Mouse (Mus musculus) stomach, embryonic 14.5 days (tissue): ENCODE results near the gene Prss56. TPM values are rescaled to one million over a fixed set of nuclear protein-coding genes. Genes with fewer than 3 reads are reported as not detected.

Experiments used
- ATAC-seq: fragments of 200-750 bp; cut with Nextera tagmentation; 2 replicates; pipeline ENCODE4 v1.8.0; 2017; ENCODE audit warnings: low read depth, moderate TSS enrichment; ENCODE audit not compliant: insufficient number of reproducible peaks, insufficient read depth, low FRiP score
- H3K27ac ChIP-seq: fragments of 300-500 bp; sonication (generic); 2 replicates; pipeline ENCODE4 v1.5.1; 2014; ENCODE audit warnings: mild to moderate bottlenecking, low read length, moderate library complexity, mixed read lengths
- H3K27me3 ChIP-seq: fragments of 300-500 bp; sonication (generic); 2 replicates; pipeline ENCODE4 v1.6.1; 2014; ENCODE audit warnings: low read length, control low read depth, mixed read lengths; ENCODE audit not compliant: control insufficient read depth, insufficient read depth
- H3K36me3 ChIP-seq: fragments of 300-500 bp; sonication (generic); 2 replicates; pipeline ENCODE4 v1.6.1; 2014; ENCODE audit warnings: mild to moderate bottlenecking, control low read depth, low read length, moderate library complexity, mixed read lengths; ENCODE audit not compliant: control insufficient read depth, insufficient read depth
- H3K4me1 ChIP-seq: fragments of 300-500 bp; sonication (generic); 2 replicates; pipeline ENCODE4 v1.6.1; 2014; ENCODE audit warnings: low read length, control low read depth, mixed read lengths; ENCODE audit not compliant: control insufficient read depth, insufficient read depth
- H3K4me2 ChIP-seq: fragments of 300-500 bp; sonication (generic); replicated peaks from 2 replicates; pipeline ENCODE4 v1.6.1; 2014; ENCODE audit warnings: low read depth, low read length, control low read depth
- H3K4me3 ChIP-seq: fragments of 300-500 bp; sonication (generic); 2 replicates; pipeline ENCODE4 v1.5.1; 2014; ENCODE audit warnings: low read depth, low read length, control low read depth
- H3K9ac ChIP-seq: fragments of 300-500 bp; sonication (generic); replicated peaks from 2 replicates; pipeline ENCODE4 v1.6.1; 2014; ENCODE audit warnings: low read depth, mild to moderate bottlenecking, control low read depth, low read length, moderate library complexity, mixed read lengths
- H3K9me3 ChIP-seq: fragments of 300-500 bp; sonication (generic); 2 replicates; pipeline ENCODE4 v1.6.1; 2016; ENCODE audit warnings: low read depth, low read length, control low read depth; ENCODE audit not compliant: control insufficient read depth
- WGBS: fragments of 180-500 bp; shearing (Covaris S2); extraction: QIAGEN DNeasy Blood & Tissue Kit; methylation state at CpG from one replicate; pipeline ENCODE4 v1.1.7; 2014; 5-methylcytosine and 5-hydroxymethylcytosine counted together
- polyA plus RNA-seq: library from polyadenylated mRNA; unstranded; fragments of >200 nt; fragmentation: Nextera tagmentation; extraction: Ambion mirVana; gene quantifications from 2 replicates; pipeline ENCODE4 v1.2.1, GENCODE M21; 2014

The Prss56 gene
- polyA plus RNA-seq, 1 experiment from 2014 or later, result 0.14 TPM

DNA sequence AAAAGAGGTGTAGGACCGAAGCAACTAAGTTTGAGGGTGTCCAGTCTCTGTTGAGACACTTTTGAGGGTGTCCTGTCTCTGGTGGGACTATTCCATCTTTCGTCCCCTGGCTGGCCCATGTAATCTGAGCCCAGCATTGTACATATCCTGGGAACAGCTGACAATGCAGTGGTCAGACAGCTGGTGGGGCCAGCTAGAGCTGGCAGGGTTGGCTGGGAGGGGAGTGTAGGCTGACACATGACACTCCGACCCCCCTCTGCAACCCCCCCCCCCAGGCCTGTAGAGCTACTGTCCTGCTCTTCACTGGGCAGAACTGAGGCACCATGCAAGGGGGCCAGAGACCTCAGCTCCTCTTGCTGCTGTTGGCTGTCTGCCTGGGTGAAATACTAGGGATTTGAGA, 22.4 kb downstream of the Prss56 start:
- 31% methylated on average over 3 of the region's 3 CpGs for WGBS
- ATAC-seq, result no peak; the same call in 1 of the 2 replicates
- Histone ChIP-seq H3K27me3 (no peaks in the 10 kb centered on the region), H3K27ac (no peak overlapping the region), H3K4me2 (no peak overlapping the region), H3K4me3 (no peak overlapping the region), H3K9me3 (no peaks in the 10 kb centered on the region), H3K36me3 (no peaks in the 10 kb centered on the region), H3K4me1 (0 out of 2 replicates have a peak, but pooled peaks cover 5% of the 10 kb centered on the region), H3K9ac (no peak overlapping the region)

DNA sequence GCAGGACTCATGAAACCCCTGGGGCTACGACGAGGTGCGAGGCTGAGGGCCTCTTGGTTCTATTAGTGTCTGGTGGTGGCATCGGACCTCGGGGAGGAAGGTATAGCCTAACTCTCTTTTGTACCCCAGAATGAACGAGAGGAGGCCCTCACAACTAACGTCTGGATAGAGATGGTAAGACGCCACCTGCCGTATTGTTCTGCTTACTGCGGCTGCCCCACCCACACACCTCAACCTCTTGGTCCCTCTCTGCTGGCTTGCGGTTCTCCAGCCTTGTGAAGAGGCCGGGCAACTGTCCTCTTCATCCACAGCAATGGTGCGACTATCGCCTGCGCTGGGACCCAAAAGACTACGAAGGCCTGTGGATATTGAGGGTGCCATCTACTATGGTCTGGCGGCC, 23.2 kb downstream of the Prss56 start:
- 0 out of 2 replicates have a peak, but pooled peaks cover 5% of the 10 kb centered on the region for H3K4me1 ChIP-seq
- no peaks in the 10 kb centered on the region for H3K9me3 ChIP-seq
- H3K27ac ChIP-seq, result no peak overlapping the region
- no peak for ATAC-seq
- WGBS, result 26% methylated on average over 17 of the region's 17 CpGs
- H3K9ac ChIP-seq, result no peak overlapping the region
- H3K4me3 ChIP-seq, result no peak overlapping the region
- H3K27me3 ChIP-seq, result no peaks in the 10 kb centered on the region
- no peaks in the 10 kb centered on the region for H3K36me3 ChIP-seq
- H3K4me2 ChIP-seq, result no peak overlapping the region

DNA sequence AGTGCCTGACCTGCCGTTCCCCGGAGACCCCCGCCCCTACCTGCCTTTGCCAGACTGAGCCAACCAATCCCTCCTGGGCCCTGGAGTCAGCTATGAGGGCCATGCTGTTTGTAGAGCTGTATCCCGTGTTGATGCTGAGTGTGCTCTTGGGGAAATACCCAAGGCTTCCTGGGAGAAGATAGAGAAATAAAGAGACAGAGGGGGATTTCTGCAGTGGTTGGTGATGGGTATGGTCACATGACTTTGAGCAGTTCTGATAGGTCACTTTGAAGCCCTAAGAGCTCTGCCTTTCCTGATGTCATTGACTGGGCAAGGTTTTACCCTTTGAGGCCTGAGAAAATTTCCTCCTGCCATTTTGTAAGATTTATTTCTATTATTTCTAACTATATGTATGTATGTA, 28.3 kb downstream of the Prss56 start:
- no peaks in the 10 kb centered on the region for H3K27me3 ChIP-seq
- H3K36me3 ChIP-seq, result peaks cover under 1% of the 10 kb centered on the region; the same call in 1 of the 2 replicates
- no peak overlapping the region for H3K4me2 ChIP-seq
- no peak overlapping the region for H3K27ac ChIP-seq
- ATAC-seq, result no peak
- WGBS, result 86% methylated on average over 4 of the region's 4 CpGs
- no peak overlapping the region for H3K4me3 ChIP-seq
- H3K4me1 ChIP-seq, result peaks cover 15% of the 10 kb centered on the region
- no peaks in the 10 kb centered on the region for H3K9me3 ChIP-seq
- no peak overlapping the region for H3K9ac ChIP-seq

DNA sequence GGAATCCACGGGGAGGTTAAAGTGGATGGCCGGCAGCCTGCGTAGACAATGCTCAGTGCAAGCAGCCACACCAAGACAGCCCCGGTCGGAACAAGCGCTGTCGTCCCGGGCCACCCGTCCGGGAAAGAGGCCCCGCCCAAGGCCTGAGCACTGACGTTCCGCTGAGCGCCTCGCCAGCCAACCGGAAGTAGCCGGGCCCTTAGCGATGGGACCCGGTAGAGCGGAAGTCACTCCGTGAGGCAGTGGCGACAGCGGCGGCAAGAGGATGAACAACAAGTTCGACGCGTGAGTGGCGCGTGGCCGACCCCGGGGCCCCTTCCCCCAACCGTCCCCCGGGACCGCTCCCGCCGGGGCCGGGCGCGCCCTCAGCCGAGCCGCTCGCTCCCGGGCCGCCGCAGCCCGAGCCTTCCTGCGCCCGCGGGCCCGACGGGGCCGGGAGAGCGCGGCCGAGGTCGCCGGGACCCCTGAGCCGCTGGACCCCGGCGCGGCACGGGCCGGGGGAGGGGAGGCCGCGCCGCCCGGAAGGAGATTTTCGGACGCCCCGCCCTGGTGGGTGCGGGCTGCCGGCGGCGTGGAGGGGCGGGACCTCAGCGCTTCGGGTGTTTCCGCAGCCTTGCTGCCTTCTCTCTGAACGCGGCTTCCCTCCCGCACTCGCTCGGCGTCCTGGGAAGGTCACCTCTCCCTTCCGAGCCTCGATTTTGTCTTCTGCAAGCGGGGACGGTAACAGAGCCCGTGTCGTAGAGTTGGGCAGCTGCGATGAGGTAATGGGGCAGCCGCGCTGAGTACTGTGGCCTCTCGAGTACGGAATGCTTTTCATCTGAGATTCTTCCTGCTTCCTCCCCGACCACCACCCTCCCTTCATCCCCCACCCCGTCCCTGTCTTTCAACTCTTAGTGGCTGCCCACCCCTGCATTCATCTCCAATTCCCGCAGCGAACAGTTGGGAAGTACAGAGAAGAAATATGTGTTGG, 30.9 kb downstream of the Prss56 start, which contains the start of gene Eif4e2:
Eif4e2 (plus strand) TSS at position 180 of the 970 bp plus-strand sequence.
- H3K36me3 ChIP-seq, result peaks cover 3% of the 10 kb centered on the region; the same call in 1 of the 2 replicates
- H3K4me3 ChIP-seq, result peak within 1 kb of the TSS; percentile 62
- peaks cover 18% of the 10 kb centered on the region for H3K4me1 ChIP-seq
- under 1% methylated on average over 84 of the region's 99 CpGs for WGBS
- H3K27me3 ChIP-seq, result no peaks in the 10 kb centered on the region
- peak within 1 kb of the TSS; percentile 96 for H3K9ac ChIP-seq
- no peaks in the 10 kb centered on the region for H3K9me3 ChIP-seq
- peak within 1 kb of the TSS; percentile 98 for H3K27ac ChIP-seq
- H3K4me2 ChIP-seq, result peak within 1 kb of the TSS; percentile 71
- ATAC-seq, result peak; percentile 98

DNA sequence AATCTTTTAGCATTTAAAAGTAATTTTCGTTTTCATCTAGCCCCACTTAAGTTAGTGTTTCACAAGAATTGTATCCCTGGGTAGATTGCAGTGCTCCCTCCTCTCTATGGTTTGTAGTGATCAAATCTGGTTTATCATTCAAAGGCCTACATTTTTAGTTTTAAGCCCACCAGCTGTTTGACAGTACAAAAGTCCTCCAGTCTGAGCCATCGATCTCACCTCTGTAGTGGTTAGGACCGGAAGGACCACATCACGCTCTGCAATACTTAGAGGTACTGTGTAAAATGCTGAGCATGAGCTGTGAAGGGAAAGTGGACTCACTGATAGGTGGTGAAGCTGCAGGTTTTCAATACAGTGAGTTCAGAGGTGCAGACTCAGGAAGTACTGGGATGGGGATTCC, 31.6 kb downstream of the Prss56 start:
- peaks cover 18% of the 10 kb centered on the region for H3K4me1 ChIP-seq
- H3K27ac ChIP-seq, result peak overlapping the region; percentile 98; the same call in 1 of the 2 replicates
- peak overlapping the region; percentile 62 for H3K4me3 ChIP-seq
- 14% methylated on average over 4 of the region's 4 CpGs for WGBS
- peak overlapping the region; percentile 96 for H3K9ac ChIP-seq
- no peak for ATAC-seq
- peaks cover 9% of the 10 kb centered on the region; the same call in 1 of the 2 replicates for H3K36me3 ChIP-seq
- no peaks in the 10 kb centered on the region for H3K9me3 ChIP-seq
- peak overlapping the region; percentile 71 for H3K4me2 ChIP-seq
- no peaks in the 10 kb centered on the region for H3K27me3 ChIP-seq

- H3K4me2 ChIP-seq, result no peak overlapping the region
- no peak overlapping the region for H3K9ac ChIP-seq
- H3K27me3 ChIP-seq, result no peaks in the 10 kb centered on the region
- H3K9me3 ChIP-seq, result no peaks in the 10 kb centered on the region
- 62% methylated on average over 3 of the region's 3 CpGs for WGBS
- H3K4me1 ChIP-seq, result peaks cover 18% of the 10 kb centered on the region
- no peak overlapping the region for H3K27ac ChIP-seq
- H3K36me3 ChIP-seq, result peaks cover 40% of the 10 kb centered on the region
- H3K4me3 ChIP-seq, result no peak overlapping the region
- ATAC-seq, result no peak
These were observed 34.8 kb downstream of the Prss56 start for GRCm38 (mm10) chr1:87217938-87218337.

GRCm38 (mm10) chr1:87225739-87226138, 42.6 kb downstream of the Prss56 start:
- Histone ChIP-seq H3K27ac (no peak overlapping the region), H3K4me2 (no peak overlapping the region), H3K4me3 (no peak overlapping the region), H3K36me3 (peaks cover 89% of the 10 kb centered on the region), H3K27me3 (no peaks in the 10 kb centered on the region), H3K9me3 (no peaks in the 10 kb centered on the region), H3K4me1 (no peaks in the 10 kb centered on the region), H3K9ac (no peak overlapping the region)
- 94% methylated on average over 8 of the region's 8 CpGs for WGBS
- ATAC-seq, result no peak

DNA sequence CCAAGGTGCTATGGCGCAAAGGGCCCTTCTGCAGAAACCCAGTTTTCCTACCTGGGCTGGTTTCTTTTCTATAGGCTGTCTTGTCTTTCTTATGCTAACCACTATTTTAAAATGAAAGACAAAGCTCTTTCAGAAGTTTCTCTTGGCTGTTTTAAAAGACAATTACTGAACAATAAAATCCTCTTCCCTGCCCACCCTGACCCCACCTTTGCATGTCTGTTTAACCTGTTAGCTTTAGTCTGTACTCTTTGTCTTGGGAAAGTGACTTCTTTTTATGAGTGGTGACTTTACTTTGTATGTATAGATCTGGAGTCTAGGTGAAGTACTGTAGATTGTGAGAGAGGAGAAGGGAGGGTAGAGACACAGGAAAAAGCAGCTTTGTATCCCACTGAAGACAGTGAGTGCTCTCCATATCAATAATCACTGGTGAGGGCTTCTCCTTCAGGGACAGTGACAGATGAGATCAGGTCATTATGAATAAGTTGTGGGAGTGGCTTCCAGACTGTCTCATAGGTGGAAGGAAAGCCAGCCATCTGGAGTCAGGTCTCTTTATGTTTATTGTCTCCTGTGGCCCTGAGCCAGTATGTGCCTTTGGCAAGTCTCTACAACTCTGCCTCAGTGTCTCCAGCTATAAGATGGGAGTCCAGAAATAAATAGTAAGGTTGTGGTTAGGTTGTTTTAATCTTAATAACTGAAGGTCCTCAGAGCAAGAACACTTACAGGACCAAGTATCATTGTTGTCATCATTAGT, 43.5 kb downstream of the Prss56 start:
- 95% methylated on average over 1 of the region's 1 CpGs for WGBS
- Histone ChIP-seq H3K36me3 (peaks cover 81% of the 10 kb centered on the region), H3K4me1 (no peaks in the 10 kb centered on the region), H3K4me2 (no peak overlapping the region), H3K9me3 (no peaks in the 10 kb centered on the region), H3K4me3 (no peak overlapping the region), H3K27me3 (no peaks in the 10 kb centered on the region), H3K27ac (no peak overlapping the region), H3K9ac (no peak overlapping the region)
- ATAC-seq, result no peak
